Mouse (Mus musculus) adrenal gland, adult 18-20 months (tissue): ENCODE data around the gene Stx5a. TPM values are rescaled to one million over a fixed set of nuclear protein-coding genes. Genes with fewer than 3 reads are reported as not detected.
"Not testable (repeated sequence)": the region's sequence is repeated elsewhere in the genome, so short reads cannot be mapped to it uniquely, and the experiment has no call there.

Experiments
- DNase-seq, 2 experiments: peaks; one replicate each; pipeline ENCODE4 v3.0.0; 2021 to 2022; ENCODE audit warnings: low spot score in 2 of 2
- total RNA-seq, 2 experiments: library from RNA; stranded (reverse); gene quantifications; 1 replicate in 1 of 2; 2 replicates in 1 of 2; pipeline ENCODE4 v1.2.3; 2021

Gene Stx5a
- total RNA-seq, 2 experiments from 2014 or later: 78.2 to 103 TPM

- DNase-seq: no peak
Observed at GRCm38 (mm10) chr19:8715868-8716766, 25.1 kb upstream of the Stx5a start.

- no peak for DNase-seq
Observed at GRCm38 (mm10) chr19:8716767-8717475, 24.3 kb upstream of the Stx5a start.

- DNase-seq: peak; percentile 46 to 57
Observed at GRCm38 (mm10) chr19:8718357-8718756, 22.9 kb upstream of the Stx5a start.

GRCm38 (mm10) chr19:8719037-8719436 is 22.2 kb upstream of the Stx5a start:
- DNase-seq: not testable (repeated sequence)

GRCm38 (mm10) chr19:8721378-8721777 is 19.8 kb upstream of the Stx5a start:
- no peak for DNase-seq

GRCm38 (mm10) chr19:8722021-8722420 is 19.2 kb upstream of the Stx5a start:
- DNase-seq: no peak

- DNase-seq: no peak
Observed at GRCm38 (mm10) chr19:8722559-8722906, 18.7 kb upstream of the Stx5a start.

GRCm38 (mm10) chr19:8722907-8723573 is 18.2 kb upstream of the Stx5a start, which contains the start of gene Slc3a2:
Slc3a2 (minus strand) TSS chr19:8723369.
- DNase-seq: peak; percentile 86 to 88

- no peak for DNase-seq
Observed at GRCm38 (mm10) chr19:8723574-8724346, 17.5 kb upstream of the Stx5a start.

GRCm38 (mm10) chr19:8724392-8724791 is 16.8 kb upstream of the Stx5a start:
- DNase-seq: no peak

GRCm38 (mm10) chr19:8725081-8725613 is 16.1 kb upstream of the Stx5a start:
- no peak for DNase-seq

- DNase-seq: no peak
Observed at GRCm38 (mm10) chr19:8726609-8727390, 14.4 kb upstream of the Stx5a start.

- DNase-seq: no peak
Observed at GRCm38 (mm10) chr19:8727495-8728114, 13.6 kb upstream of the Stx5a start.

- not testable (repeated sequence) for DNase-seq
Observed at GRCm38 (mm10) chr19:8728335-8729099, 12.7 kb upstream of the Stx5a start.

GRCm38 (mm10) chr19:8734334-8734733 is 6.9 kb upstream of the Stx5a start:
- DNase-seq: no peak

GRCm38 (mm10) chr19:8735389-8736159 is 5.6 kb upstream of the Stx5a start, which contains the start of gene Wdr74:
Wdr74 (plus strand) TSS chr19:8735827.
- peak; percentile 95 to 96 for DNase-seq

GRCm38 (mm10) chr19:8736160-8736467 is 5.1 kb upstream of the Stx5a start:
- no peak for DNase-seq

- DNase-seq: no peak
Observed at GRCm38 (mm10) chr19:8738911-8739310, 2.3 kb upstream of the Stx5a start.
